In genomic region chr14:51143937-51144336, GRCm38 (mm10) we compare ENCODE assay signal across 33 mouse cellular contexts. TPM values are rescaled to one million over a fixed set of nuclear protein-coding genes. Genes with fewer than 3 reads are reported as not detected.
DNase-seq lines count a peak whose midpoint lies in the region; ATAC-seq and TF ChIP-seq lines count a peak whose summit lies in the region.
"Had no signal": no experiment of that assay in that cellular context is flagged by ENCODE, and none has a peak within 500 bp of the region (broad histone marks: within the 10 kb centered on the region; RNA-seq: fewer than 3 reads in every experiment).

No protein-coding gene starts in this region.

- no peaks in the 10 kb centered on the region for H3K36me3 ChIP-seq in G1E (replicated peaks)
- peaks cover 0 to 20% of the 10 kb centered on the region in 2 experiments; a peak in 2 of 4 replicates for H3K36me3 ChIP-seq in MEL (ENCODE audit: control insufficient read depth in 1 of 2, insufficient read depth in 2 of 2, low read length in 2 of 2)
- no peaks in the 10 kb centered on the region for H3K36me3 ChIP-seq in liver, embryonic 15.5 days (replicated peaks)
- H3K36me3 ChIP-seq: embryonic facial prominence, embryonic 12.5 days; intestine, embryonic 15.5 days; lung, embryonic 15.5 days; midbrain, embryonic 10.5 days; neural tube, embryonic 15.5 days had no signal

- H3K4me2 ChIP-seq in liver, embryonic 15.5 days = peak overlapping the region; percentile 46
- H3K4me2 ChIP-seq: embryonic facial prominence, embryonic 12.5 days; intestine, embryonic 15.5 days; lung, embryonic 15.5 days; neural tube, embryonic 15.5 days had no signal

- peak; percentile 80 for ATAC-seq in G1E (ENCODE audit: extremely low read depth, insufficient number of reproducible peaks, low FRiP score, poor library complexity, severe bottlenecking)
- ATAC-seq in erythroid progenitor cell, adult 5-6 weeks (replicated peaks; ENCODE audit: low FRiP score, poor library complexity, severe bottlenecking) = peak; percentile 92
- ATAC-seq in liver, embryonic 15.5 days (ENCODE audit: insufficient read depth) = peak; percentile 81
- ATAC-seq: forebrain, embryonic 14.5 days; hindbrain, embryonic 16.5 days; intestine, embryonic 15.5 days; midbrain, embryonic 16.5 days had no signal

- TF ChIP-seq RAD21 in MEL (IDR thresholded peaks at IDR 0.05; ENCODE audit: low read depth, low read length) = no peak

- H3K9ac ChIP-seq in MEL (ENCODE audit: control insufficient read depth, low read depth, low read length, poor library complexity, severe bottlenecking) = no peak overlapping the region
- 0 out of 2 replicates have a peak overlapping the region, but pooled peaks have one; percentile 1 for H3K9ac ChIP-seq in liver, embryonic 15.5 days
- H3K9ac ChIP-seq: embryonic facial prominence, embryonic 12.5 days; intestine, embryonic 15.5 days; lung, embryonic 15.5 days; neural tube, embryonic 15.5 days had no signal

- H3K9me3 ChIP-seq in G1E (replicated peaks) (no peaks in the 10 kb centered on the region), MEL (replicated peaks; ENCODE audit: insufficient read depth, low read length) (no peaks in the 10 kb centered on the region)
- no peaks in the 10 kb centered on the region for H3K9me3 ChIP-seq in liver, embryonic 15.5 days (replicated peaks)
- H3K9me3 ChIP-seq: embryonic facial prominence, embryonic 12.5 days; intestine, embryonic 15.5 days; lung, embryonic 15.5 days; midbrain, embryonic 10.5 days; neural tube, embryonic 15.5 days had no signal

- DNase-seq in G1E (ENCODE audit: low spot score) (no peak), MEL (ENCODE audit: low read depth, low spot score) (peak; percentile 60)
- DNase-seq in ovary, postnatal 14 days (ENCODE audit: low spot score) = no peak
- DNase-seq in kidney, postnatal 36 days = no peak
- DNase-seq in thymus, postnatal 0 days (ENCODE audit: low spot score) = no peak
- DNase-seq in neural tube, embryonic 10.5 days (ENCODE audit: extremely low spot score, low spot score) = no peak
- DNase-seq: adrenal gland, postnatal 14 days; cerebellum, adult 9-11 months; gastrocnemius, postnatal 10 days; heart, postnatal 4 days; kidney, postnatal 25 days; lung, postnatal 36 days; thymus, postnatal 14 days had no signal

- H3K4me3 ChIP-seq in G1E (ENCODE audit: low read depth, low read length) (no peak overlapping the region), MEL (ENCODE audit: control insufficient read depth in 1 of 2, insufficient read depth in 1 of 2, low read depth in 2 of 2, low read length in 2 of 2) (no peak overlapping the region)
- no peak overlapping the region for H3K4me3 ChIP-seq in liver, embryonic 15.5 days (replicated peaks)
- H3K4me3 ChIP-seq: embryonic facial prominence, embryonic 12.5 days; intestine, embryonic 15.5 days; lung, embryonic 15.5 days; midbrain, embryonic 10.5 days; neural tube, embryonic 15.5 days had no signal

- TF ChIP-seq CTCF in G1E (IDR thresholded peaks at IDR 0.05; ENCODE audit: low read depth, low read length) (no peak), MEL (IDR thresholded peaks at IDR 0.05 in 2 of 3, conservative IDR thresholded peaks at IDR 0.05 in 1 of 3; ENCODE audit: control insufficient read depth in 1 of 3, insufficient read depth in 1 of 3, low read depth in 2 of 3, low read length in 3 of 3, poor library complexity in 1 of 3, severe bottlenecking in 1 of 3) (no peak)

- H3K79me2 ChIP-seq in MEL (ENCODE audit: control insufficient read depth, insufficient read depth, low read length, poor library complexity) = no peaks in the 10 kb centered on the region

- no peak overlapping the region for H3K27ac ChIP-seq in MEL (ENCODE audit: control insufficient read depth, low read depth, low read length)
- peak overlapping the region; percentile 89 for H3K27ac ChIP-seq in liver, embryonic 15.5 days (replicated peaks)
- H3K27ac ChIP-seq: embryonic facial prominence, embryonic 12.5 days; intestine, embryonic 15.5 days; lung, embryonic 15.5 days; midbrain, embryonic 10.5 days; neural tube, embryonic 15.5 days had no signal

- TF ChIP-seq POLR2A in MEL (IDR thresholded peaks at IDR 0.05; ENCODE audit: control insufficient read depth in 1 of 2, insufficient read depth in 1 of 2, low read depth in 1 of 2, low read length in 2 of 2, poor library complexity in 1 of 2) = no peak

- 25% methylated on average over 2 of the region's 2 CpGs for WGBS in liver, embryonic 15.5 days (ENCODE audit: insufficient replicate concordance)

- peaks cover 20% of the 10 kb centered on the region for H3K27me3 ChIP-seq in G1E (ENCODE audit: insufficient read depth, low read length)
- H3K27me3 ChIP-seq in MEL (ENCODE audit: control insufficient read depth in 1 of 2, insufficient read depth in 2 of 2, low read length in 2 of 2) = no peaks in the 10 kb centered on the region
- H3K27me3 ChIP-seq in liver, embryonic 15.5 days = no peaks in the 10 kb centered on the region
- H3K27me3 ChIP-seq: embryonic facial prominence, embryonic 12.5 days; intestine, embryonic 15.5 days; lung, embryonic 15.5 days; neural tube, embryonic 15.5 days had no signal

- TF ChIP-seq EP300 in MEL (IDR thresholded peaks at IDR 0.05; ENCODE audit: low read depth in 1 of 2, low read length in 2 of 2) = peak in 1 of 2 experiments; percentile 63; a peak in 2 of 4 replicates

- peaks cover 56% of the 10 kb centered on the region for H3K4me1 ChIP-seq in G1E (ENCODE audit: insufficient read depth, low read depth, low read length)
- H3K4me1 ChIP-seq in MEL (ENCODE audit: control insufficient read depth in 1 of 2, insufficient read depth in 2 of 2, low read length in 2 of 2) = peaks cover 7 to 16% of the 10 kb centered on the region in 2 experiments
- peaks cover 90% of the 10 kb centered on the region for H3K4me1 ChIP-seq in liver, embryonic 15.5 days (replicated peaks)
- H3K4me1 ChIP-seq: embryonic facial prominence, embryonic 12.5 days; intestine, embryonic 15.5 days; lung, embryonic 15.5 days; neural tube, embryonic 15.5 days had no signal

RNA-seq across cellular contexts. Expression of gene Rnase1, which starts 2.6 kb away (rescaled TPM):
- total RNA-seq in G1E (2014; fragmentation: Nextera tagmentation) (not detected in 2 replicates), G1E (2017) (0.17 and 0.22 TPM in 2 replicates), MEL (2012; rRNA removed) (not detected in 2 replicates)
- polyA plus RNA-seq in G1E (2012) (not detected in 2 replicates), MEL (2012; ENCODE audit: insufficient read depth in 1 of 2, insufficient read length in 2 of 2, low read depth in 1 of 2, low replicate concordance in 2 of 2, missing spikeins in 1 of 2) (under 1 TPM in 1 of 2 experiments, not detected in 1; 0.07 TPM)
- not detected in 2 replicates for total RNA-seq in erythroid progenitor cell, adult 5-6 weeks (2015; ENCODE audit: low replicate concordance)
- not detected in 2 replicates for total RNA-seq in erythroid progenitor cell, adult 5-6 weeks (2017; ENCODE audit: low replicate concordance)
- 0.12 and 0.39 TPM in 2 replicates for polyA plus RNA-seq in liver, embryonic 15.5 days (2015; fragmentation: Nextera tagmentation; extraction: Ambion mirVana)
- 1.2 and 1.4 TPM in 2 replicates for polyA plus RNA-seq in thymus, postnatal 0 days (2015; fragmentation: Nextera tagmentation; extraction: Ambion mirVana)
- total RNA-seq: adrenal gland, postnatal 14 days; gastrocnemius, postnatal 10 days; granulocyte monocyte progenitor cell, adult 5-6 weeks had no signal
- polyA plus RNA-seq: C2C12; embryonic facial prominence, embryonic 12.5 days; midbrain, embryonic 10.5 days had no signal

RNA-seq across cellular contexts. Expression of gene Rnase2b, which starts 18.1 kb away (rescaled TPM):
- not detected in 2 replicates for total RNA-seq in G1E (2014; fragmentation: Nextera tagmentation)
- total RNA-seq in G1E (2017) = 0.23 TPM in 1 of 2 replicates, not detected in the other
- not detected in 2 replicates for polyA plus RNA-seq in G1E (2012)
- total RNA-seq in MEL (2012; rRNA removed) = not detected in 2 replicates
- polyA plus RNA-seq in MEL (2012; ENCODE audit: insufficient read depth in 1 of 2, insufficient read length in 2 of 2, low read depth in 1 of 2, low replicate concordance in 2 of 2, missing spikeins in 1 of 2) = not detected
- total RNA-seq in erythroid progenitor cell, adult 5-6 weeks (2015; ENCODE audit: low replicate concordance) = not detected in 2 replicates
- not detected in 2 replicates for total RNA-seq in erythroid progenitor cell, adult 5-6 weeks (2017; ENCODE audit: low replicate concordance)
- not detected in 2 replicates for polyA plus RNA-seq in liver, embryonic 15.5 days (2015; fragmentation: Nextera tagmentation; extraction: Ambion mirVana)
- not detected in 2 replicates for polyA plus RNA-seq in thymus, postnatal 0 days (2015; fragmentation: Nextera tagmentation; extraction: Ambion mirVana)
- total RNA-seq: adrenal gland, postnatal 14 days; gastrocnemius, postnatal 10 days; granulocyte monocyte progenitor cell, adult 5-6 weeks; heart, postnatal 4 days; left cerebral cortex, adult 18-20 months; left cerebral cortex, postnatal 36 days had no signal
- polyA plus RNA-seq: C2C12; cortical plate, adult 2 months; embryonic facial prominence, embryonic 12.5 days; forebrain, embryonic 14.5 days; heart, embryonic 14.5 days; hindbrain, embryonic 16.5 days; intestine, embryonic 15.5 days; kidney, embryonic 14.5 days; limb, embryonic 14.5 days; lung, embryonic 15.5 days; midbrain, embryonic 10.5 days; midbrain, embryonic 16.5 days; neural tube, embryonic 15.5 days; small intestine, adult 2 months; testis, adult 2 months had no signal

RNA-seq across cellular contexts. Expression of gene Rnase6, which starts 20.2 kb away (rescaled TPM):
- 41.7 and 44.8 TPM in 2 replicates for total RNA-seq in G1E (2014; fragmentation: Nextera tagmentation)
- 44.9 and 45.1 TPM in 2 replicates for total RNA-seq in G1E (2017)
- 1.4 and 1.5 TPM in 2 replicates for polyA plus RNA-seq in G1E (2012)
- total RNA-seq in MEL (2012; rRNA removed) = 65.0 and 73.4 TPM in 2 replicates
- polyA plus RNA-seq in MEL (2012; ENCODE audit: insufficient read depth in 1 of 2, insufficient read length in 2 of 2, low read depth in 1 of 2, low replicate concordance in 2 of 2, missing spikeins in 1 of 2) = 10 to 100 TPM in 1 of 2 experiments, not detected in 1; 49.2 TPM
- total RNA-seq in erythroid progenitor cell, adult 5-6 weeks (2015; ENCODE audit: low replicate concordance) = 10.5 and 25.6 TPM in 2 replicates
- total RNA-seq in erythroid progenitor cell, adult 5-6 weeks (2017; ENCODE audit: low replicate concordance) = 11.7 and 13.3 TPM in 2 replicates
- 3.3 and 5.1 TPM in 2 replicates for polyA plus RNA-seq in liver, embryonic 15.5 days (2015; fragmentation: Nextera tagmentation; extraction: Ambion mirVana)
- polyA plus RNA-seq in thymus, postnatal 0 days (2015; fragmentation: Nextera tagmentation; extraction: Ambion mirVana) = 3.1 and 4.6 TPM in 2 replicates
- total RNA-seq: left cerebral cortex, adult 18-20 months had no signal
- polyA plus RNA-seq: C2C12 had no signal

RNA-seq across cellular contexts. Expression of gene Eddm3b, which starts 29.7 kb away (rescaled TPM):
- total RNA-seq in G1E (2014; fragmentation: Nextera tagmentation) = not detected in 2 replicates
- 0.11 TPM in 1 of 2 replicates, not detected in the other for total RNA-seq in G1E (2017)
- polyA plus RNA-seq in G1E (2012) = not detected in 2 replicates
- total RNA-seq in MEL (2012; rRNA removed) = not detected in 2 replicates
- polyA plus RNA-seq in MEL (2012; ENCODE audit: insufficient read depth in 1 of 2, insufficient read length in 2 of 2, low read depth in 1 of 2, low replicate concordance in 2 of 2, missing spikeins in 1 of 2) = not detected
- total RNA-seq in erythroid progenitor cell, adult 5-6 weeks (2015; ENCODE audit: low replicate concordance) = not detected in 2 replicates
- not detected in 2 replicates for total RNA-seq in erythroid progenitor cell, adult 5-6 weeks (2017; ENCODE audit: low replicate concordance)
- not detected in 2 replicates for polyA plus RNA-seq in liver, embryonic 15.5 days (2015; fragmentation: Nextera tagmentation; extraction: Ambion mirVana)
- not detected in 2 replicates for polyA plus RNA-seq in thymus, postnatal 0 days (2015; fragmentation: Nextera tagmentation; extraction: Ambion mirVana)
- total RNA-seq: adrenal gland, postnatal 14 days; gastrocnemius, postnatal 10 days; granulocyte monocyte progenitor cell, adult 5-6 weeks; heart, postnatal 4 days; left cerebral cortex, adult 18-20 months; left cerebral cortex, postnatal 36 days had no signal
- polyA plus RNA-seq: C2C12; cortical plate, adult 2 months; embryonic facial prominence, embryonic 12.5 days; forebrain, embryonic 14.5 days; heart, embryonic 14.5 days; hindbrain, embryonic 16.5 days; intestine, embryonic 15.5 days; lung, embryonic 15.5 days; midbrain, embryonic 16.5 days; neural tube, embryonic 15.5 days; small intestine, adult 2 months; testis, adult 2 months had no signal

RNA-seq across cellular contexts. Expression of gene Ang, which starts 53.0 kb away (rescaled TPM):
- total RNA-seq in G1E (2014; fragmentation: Nextera tagmentation) = 1.6 TPM in 1 of 2 replicates, not detected in the other
- 0.16 TPM in 1 of 2 replicates, not detected in the other for total RNA-seq in G1E (2017)
- polyA plus RNA-seq in G1E (2012) = not detected in 2 replicates
- total RNA-seq in MEL (2012; rRNA removed) = not detected in 2 replicates
- polyA plus RNA-seq in MEL (2012; ENCODE audit: insufficient read depth in 1 of 2, insufficient read length in 2 of 2, low read depth in 1 of 2, low replicate concordance in 2 of 2, missing spikeins in 1 of 2) = not detected
- 8.0 and 17.7 TPM in 2 replicates for total RNA-seq in erythroid progenitor cell, adult 5-6 weeks (2015; ENCODE audit: low replicate concordance)
- total RNA-seq in erythroid progenitor cell, adult 5-6 weeks (2017; ENCODE audit: low replicate concordance) = 2.2 TPM in 1 of 2 replicates, not detected in the other
- 6.8 and 7.4 TPM in 2 replicates for polyA plus RNA-seq in liver, embryonic 15.5 days (2015; fragmentation: Nextera tagmentation; extraction: Ambion mirVana)
- 5.0 and 6.0 TPM in 2 replicates for polyA plus RNA-seq in thymus, postnatal 0 days (2015; fragmentation: Nextera tagmentation; extraction: Ambion mirVana)
